ENCODE assay signal across 10 mouse cellular contexts in genomic region chr1:155516594-155516993, GRCm38 (mm10). TPM values are rescaled to one million over a fixed set of nuclear protein-coding genes. Genes with fewer than 3 reads are reported as not detected.
DNase-seq lines count a peak whose midpoint lies in the region; ATAC-seq and TF ChIP-seq lines count a peak whose summit lies in the region.
"Had no signal": no experiment of that assay in that cellular context is flagged by ENCODE, and none has a peak within 500 bp of the region (broad histone marks: within the 10 kb centered on the region; RNA-seq: fewer than 3 reads in every experiment).

No protein-coding gene starts in this region.

- TF ChIP-seq CTCF in kidney, adult 2 months (conservative IDR thresholded peaks at IDR 0.05; ENCODE audit: insufficient read depth, insufficient read length, low read depth, low read length): peak; percentile 78
- peak; percentile 73 for TF ChIP-seq CTCF in gastrocnemius, adult 2 months (IDR thresholded peaks at IDR 0.05)
- peak; percentile 83 for TF ChIP-seq CTCF in midbrain, postnatal 0 days (IDR thresholded peaks at IDR 0.05)

- H3K27ac ChIP-seq in kidney, adult 2 months (ENCODE audit: insufficient read depth, low read depth, low read length): no peak overlapping the region
- H3K27ac ChIP-seq in kidney, embryonic 16.5 days (ENCODE audit: low read length): no peak overlapping the region
- no peak overlapping the region for H3K27ac ChIP-seq in gastrocnemius, adult 2 months
- peak overlapping the region; percentile 47; the same call in 1 of the 2 replicates for H3K27ac ChIP-seq in midbrain, postnatal 0 days (ENCODE audit: low read depth, low read length)
- H3K27ac ChIP-seq: macrophage had no signal

- H3K36me3 ChIP-seq in kidney, adult 2 months (ENCODE audit: control insufficient read depth, insufficient read depth, low read length): no peaks in the 10 kb centered on the region
- H3K36me3 ChIP-seq in kidney, embryonic 16.5 days (ENCODE audit: insufficient read depth, low read length): no peaks in the 10 kb centered on the region
- no peaks in the 10 kb centered on the region for H3K36me3 ChIP-seq in midbrain, postnatal 0 days (ENCODE audit: insufficient read depth, low read length)

- no peak overlapping the region for H3K4me3 ChIP-seq in kidney, adult 2 months (ENCODE audit: insufficient read depth, low read depth, low read length)
- no peak overlapping the region for H3K4me3 ChIP-seq in kidney, embryonic 16.5 days (ENCODE audit: low read length)
- 0 out of 2 replicates have a peak overlapping the region, but pooled peaks have one; percentile 35 for H3K4me3 ChIP-seq in gastrocnemius, adult 2 months
- no peak overlapping the region for H3K4me3 ChIP-seq in midbrain, postnatal 0 days (ENCODE audit: low read depth, low read length)
- H3K4me3 ChIP-seq: erythroblast, embryonic 14.5 days had no signal

- no peak for TF ChIP-seq POLR2A in kidney, adult 2 months (IDR thresholded peaks at IDR 0.05; ENCODE audit: low read depth, low read length)

- H3K4me1 ChIP-seq in kidney, adult 2 months (ENCODE audit: control insufficient read depth, insufficient read depth, low read length): no peaks in the 10 kb centered on the region
- 0 out of 2 replicates have a peak, but pooled peaks cover 3% of the 10 kb centered on the region for H3K4me1 ChIP-seq in kidney, embryonic 16.5 days (ENCODE audit: insufficient read depth, low read length)
- H3K4me1 ChIP-seq in midbrain, postnatal 0 days (ENCODE audit: insufficient read depth, low read length): no peaks in the 10 kb centered on the region

- peak; percentile 73 for DNase-seq in kidney, adult 2 months
- DNase-seq in MEL-GATA-1-ER (ENCODE audit: extremely low read depth, low read depth): peak; percentile 19
- DNase-seq in cerebellum, adult 9-10 months: peak; percentile 69
- DNase-seq in gastrocnemius, adult 2 months: peak; percentile 76
- peak; percentile 46 to 69 for DNase-seq in layer of hippocampus, postnatal 36 days
- peak; percentile 62 for DNase-seq in midbrain, postnatal 0 days (ENCODE audit: low spot score)
- peak; percentile 22 to 68 for DNase-seq in thymus, postnatal 10 days (ENCODE audit: low spot score in 2 of 2)

- intact Hi-C loops in gastrocnemius, adult 2 months (cut with DNase I): loop anchor here (1.0 to 5.0 kb wide), 2 partner anchors 99 to 223 kb away; partner anchors contain the start of gene Xpr1

- H3K9me3 ChIP-seq in kidney, embryonic 16.5 days (ENCODE audit: low read length): peaks cover 5% of the 10 kb centered on the region
- H3K9me3 ChIP-seq in midbrain, postnatal 0 days (ENCODE audit: low read length): 0 out of 2 replicates have a peak, but pooled peaks cover 6% of the 10 kb centered on the region

- no peak for ATAC-seq in kidney, embryonic 16.5 days (ENCODE audit: low FRiP score, low TSS enrichment)
- ATAC-seq in midbrain, postnatal 0 days (ENCODE audit: low FRiP score): no peak

- H3K9ac ChIP-seq in kidney, embryonic 16.5 days (replicated peaks; ENCODE audit: low read length): no peak overlapping the region
- H3K9ac ChIP-seq in midbrain, postnatal 0 days (replicated peaks; ENCODE audit: low read length, poor library complexity, severe bottlenecking): no peak overlapping the region

- no peaks in the 10 kb centered on the region for H3K27me3 ChIP-seq in kidney, adult 2 months (replicated peaks; ENCODE audit: control insufficient read depth, insufficient read depth, low read length)
- no peaks in the 10 kb centered on the region for H3K27me3 ChIP-seq in kidney, embryonic 16.5 days (ENCODE audit: insufficient read depth, low read length)
- H3K27me3 ChIP-seq in midbrain, postnatal 0 days (ENCODE audit: insufficient read depth, low read length): no peaks in the 10 kb centered on the region

- 36% methylated on average over 7 of the region's 7 CpGs for WGBS in kidney, adult 2 months
- WGBS in kidney, embryonic 16.5 days: 38% methylated on average over 7 of the region's 7 CpGs
- WGBS in midbrain, postnatal 0 days: 32% methylated on average over 7 of the region's 7 CpGs

- H3K4me2 ChIP-seq in kidney, embryonic 16.5 days (replicated peaks; ENCODE audit: low read depth, low read length): no peak overlapping the region
- no peak overlapping the region for H3K4me2 ChIP-seq in midbrain, postnatal 0 days (ENCODE audit: low read depth, low read length, poor library complexity, severe bottlenecking)

RNA-seq across cellular contexts. Expression of gene Acbd6, which starts 41.3 kb away (rescaled TPM):
- 75.4 and 92.9 TPM in 2 replicates for polyA plus RNA-seq in kidney, adult 2 months (2012; rRNA removed)
- polyA plus RNA-seq in kidney, embryonic 16.5 days (2015; fragmentation: Nextera tagmentation; extraction: Ambion mirVana): 64.5 and 68.4 TPM in 2 replicates
- total RNA-seq in gastrocnemius, adult 2 months (2021): 10 to 100 TPM; 54.4 to 65.2 TPM
- total RNA-seq in layer of hippocampus, postnatal 36 days (2021): 10 to 100 TPM; 81.5 to 92.2 TPM
- total RNA-seq in midbrain, postnatal 0 days (2014; rRNA removed): 114 and 127 TPM in 2 replicates
- polyA plus RNA-seq in midbrain, postnatal 0 days (2015; fragmentation: Nextera tagmentation; extraction: Ambion mirVana): 120 and 128 TPM in 2 replicates

Comparison
In these comparisons a context has a peak if more than half of its experiments do, and no peak if none do; other contexts are left out.
1. DNase-seq: peak in every context shown above with its lines; median percentile 76 in gastrocnemius, adult 2 months; 73 in kidney, adult 2 months; 69 in cerebellum, adult 9-10 months; 62 in midbrain, postnatal 0 days; 58 in layer of hippocampus, postnatal 36 days; 45 in thymus, postnatal 10 days; 19 in MEL-GATA-1-ER.